ENCODE assay signal across 9 mouse cellular contexts in genomic region chr8:93010286-93010685, GRCm38 (mm10). TPM values are rescaled to one million over a fixed set of nuclear protein-coding genes. Genes with fewer than 3 reads are reported as not detected.
DNase-seq lines count a peak whose midpoint lies in the region; ATAC-seq and TF ChIP-seq lines count a peak whose summit lies in the region.
"Had no signal": no experiment of that assay in that cellular context is flagged by ENCODE, and none has a peak within 500 bp of the region (broad histone marks: within the 10 kb centered on the region; RNA-seq: fewer than 3 reads in every experiment).

No protein-coding gene starts in this region.

- H3K4me2 ChIP-seq in midbrain, embryonic 15.5 days: no peak overlapping the region
- H3K4me2 ChIP-seq in kidney, postnatal 0 days (ENCODE audit: low read length): no peak overlapping the region

- H3K4me3 ChIP-seq in cerebellum, adult 2 months (replicated peaks; ENCODE audit: insufficient read depth, low read depth, low read length): no peak overlapping the region
- no peak overlapping the region for H3K4me3 ChIP-seq in midbrain, embryonic 10.5 days
- H3K4me3 ChIP-seq in midbrain, embryonic 15.5 days: no peak overlapping the region
- no peak overlapping the region for H3K4me3 ChIP-seq in kidney, postnatal 0 days (replicated peaks; ENCODE audit: low read depth, low read length)

- no peaks in the 10 kb centered on the region for H3K27me3 ChIP-seq in cerebellum, adult 2 months (ENCODE audit: control insufficient read depth, insufficient read depth, low read length)
- H3K27me3 ChIP-seq in midbrain, embryonic 10.5 days (ENCODE audit: low read depth, poor library complexity, severe bottlenecking): no peaks in the 10 kb centered on the region
- no peaks in the 10 kb centered on the region for H3K27me3 ChIP-seq in midbrain, embryonic 15.5 days (replicated peaks)
- no peaks in the 10 kb centered on the region for H3K27me3 ChIP-seq in kidney, postnatal 0 days (ENCODE audit: insufficient read depth, low read length)

- no peak overlapping the region for H3K27ac ChIP-seq in cerebellum, adult 2 months (ENCODE audit: insufficient read depth, low read length)
- H3K27ac ChIP-seq in midbrain, embryonic 10.5 days (replicated peaks): no peak overlapping the region
- no peak overlapping the region for H3K27ac ChIP-seq in midbrain, embryonic 15.5 days
- H3K27ac ChIP-seq in kidney, postnatal 0 days: no peak overlapping the region

- no peaks in the 10 kb centered on the region for H3K36me3 ChIP-seq in midbrain, embryonic 10.5 days
- H3K36me3 ChIP-seq in midbrain, embryonic 15.5 days (replicated peaks): no peaks in the 10 kb centered on the region
- H3K36me3 ChIP-seq in kidney, postnatal 0 days (ENCODE audit: insufficient read depth, low read length): no peaks in the 10 kb centered on the region
- H3K36me3 ChIP-seq: G1E had no signal

- no peak for TF ChIP-seq POLR2A in cerebellum, adult 2 months (IDR thresholded peaks at IDR 0.05; ENCODE audit: borderline replicate concordance, insufficient read depth, low read length)

- no peaks in the 10 kb centered on the region for H3K4me1 ChIP-seq in cerebellum, adult 2 months (ENCODE audit: control insufficient read depth, insufficient read depth, low read length)
- no peaks in the 10 kb centered on the region for H3K4me1 ChIP-seq in midbrain, embryonic 10.5 days
- no peaks in the 10 kb centered on the region for H3K4me1 ChIP-seq in midbrain, embryonic 15.5 days
- no peaks in the 10 kb centered on the region for H3K4me1 ChIP-seq in kidney, postnatal 0 days (replicated peaks; ENCODE audit: insufficient read depth, low read length)

- no peaks in the 10 kb centered on the region for H3K9me3 ChIP-seq in midbrain, embryonic 10.5 days (replicated peaks)
- no peaks in the 10 kb centered on the region for H3K9me3 ChIP-seq in midbrain, embryonic 15.5 days
- no peaks in the 10 kb centered on the region for H3K9me3 ChIP-seq in kidney, postnatal 0 days (replicated peaks; ENCODE audit: low read length)

- H3K9ac ChIP-seq in midbrain, embryonic 15.5 days: no peak overlapping the region
- H3K9ac ChIP-seq in kidney, postnatal 0 days (ENCODE audit: low read depth, low read length): no peak overlapping the region

- peak; percentile 32; the same call in 1 of the 2 replicates for TF ChIP-seq CTCF in cerebellum, adult 2 months (IDR thresholded peaks at IDR 0.05; ENCODE audit: borderline replicate concordance, insufficient read depth, low read depth, low read length)
- peak; percentile 79 for TF ChIP-seq CTCF in kidney, postnatal 0 days (IDR thresholded peaks at IDR 0.05; ENCODE audit: low read depth)

- WGBS in cerebellum, adult 2 months: 21% methylated on average over 5 of the region's 5 CpGs
- WGBS in midbrain, embryonic 10.5 days: 30% methylated on average over 5 of the region's 5 CpGs
- WGBS in midbrain, embryonic 15.5 days: 29% methylated on average over 5 of the region's 5 CpGs
- 22% methylated on average over 5 of the region's 5 CpGs for WGBS in kidney, postnatal 0 days

- no peak for ATAC-seq in cerebellum, adult (ENCODE audit: insufficient number of reproducible peaks, low FRiP score, low TSS enrichment)
- ATAC-seq in midbrain, embryonic 15.5 days (replicated peaks): no peak
- no peak for ATAC-seq in kidney, postnatal 0 days (replicated peaks; ENCODE audit: low FRiP score, low read depth)

- DNase-seq in cerebellum, adult 2 months: peak in 1 of 2 experiments; percentile 15
- peak; percentile 27 for DNase-seq in midbrain, embryonic 10.5 days (ENCODE audit: low spot score)
- peak; percentile 74 to 82 for DNase-seq in cerebellum, postnatal 10 days
- peak; percentile 78 for DNase-seq in kidney, postnatal 0 days (ENCODE audit: low spot score)
- peak; percentile 36 for DNase-seq in lung, postnatal 25 days (ENCODE audit: low spot score)
- no peak for DNase-seq in natural killer cell, adult 2 months (ENCODE audit: low spot score in 2 of 2)

RNA-seq across cellular contexts. Expression of gene Ces1a, which starts 37.7 kb away (rescaled TPM):
- not detected in 2 replicates for polyA plus RNA-seq in cerebellum, adult 2 months (2012; rRNA removed)
- polyA plus RNA-seq in midbrain, embryonic 10.5 days (2016; fragmentation: Nextera tagmentation; extraction: Ambion mirVana): not detected in 2 replicates
- not detected in 2 replicates for polyA plus RNA-seq in midbrain, embryonic 15.5 days (2015; fragmentation: Nextera tagmentation; extraction: Ambion mirVana)
- polyA plus RNA-seq in kidney, postnatal 0 days (2015; fragmentation: Nextera tagmentation; extraction: Ambion mirVana): not detected in 2 replicates
- polyA plus RNA-seq: G1E had no signal

RNA-seq across cellular contexts. Expression of gene Slc6a2, which starts 50.4 kb away (rescaled TPM):
- polyA plus RNA-seq in cerebellum, adult 2 months (2012; rRNA removed): 2.0 and 3.0 TPM in 2 replicates
- polyA plus RNA-seq in midbrain, embryonic 10.5 days (2016; fragmentation: Nextera tagmentation; extraction: Ambion mirVana): not detected in 2 replicates
- polyA plus RNA-seq in midbrain, embryonic 15.5 days (2015; fragmentation: Nextera tagmentation; extraction: Ambion mirVana): 0.89 and 3.5 TPM in 2 replicates
- 0.03 and 0.12 TPM in 2 replicates for polyA plus RNA-seq in kidney, postnatal 0 days (2015; fragmentation: Nextera tagmentation; extraction: Ambion mirVana)
- polyA plus RNA-seq: G1E had no signal

Comparison
In these comparisons a context has a peak if more than half of its experiments do, and no peak if none do; other contexts are left out.
1. DNase-seq: peak in midbrain, embryonic 10.5 days (single experiment), cerebellum, postnatal 10 days (2 of 2), kidney, postnatal 0 days (single experiment) and lung, postnatal 25 days (single experiment); none in natural killer cell, adult 2 months (0 of 2).